In the genomic region with DNA sequence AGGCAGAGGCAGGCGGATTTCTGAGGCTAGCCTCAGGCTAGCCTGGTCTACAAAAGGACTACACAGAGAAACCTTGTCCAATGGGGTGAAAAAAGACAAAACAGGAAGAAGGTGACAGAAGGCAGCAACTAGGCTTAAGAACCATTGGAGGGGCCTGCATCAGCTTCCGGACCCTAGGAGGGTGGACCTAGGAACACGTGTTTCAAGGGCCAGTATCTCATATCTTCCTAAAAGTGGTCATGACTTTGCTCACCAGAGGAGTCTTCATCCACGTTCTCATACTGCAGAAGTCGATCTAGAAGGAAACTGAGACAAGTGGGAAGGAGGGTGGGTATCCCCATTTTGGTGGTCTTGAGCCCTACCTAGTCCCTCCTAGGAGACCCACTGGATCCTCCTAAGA, we compare ENCODE assay signal across 8 mouse cellular contexts. TPM values are rescaled to one million over a fixed set of nuclear protein-coding genes. Genes with fewer than 3 reads are reported as not detected.
DNase-seq lines count a peak whose midpoint lies in the region; ATAC-seq lines count a peak whose summit lies in the region.

No protein-coding gene starts in this region.

- ATAC-seq in neural tube, embryonic 11.5 days (ENCODE audit: insufficient read depth, low FRiP score, low TSS enrichment), result no peak
- no peak for ATAC-seq in forebrain, embryonic 11.5 days (replicated peaks; ENCODE audit: low FRiP score)
- ATAC-seq in limb, embryonic 13.5 days (ENCODE audit: low FRiP score, low read depth), result no peak
- ATAC-seq in stomach, embryonic 14.5 days (ENCODE audit: insufficient number of reproducible peaks, insufficient read depth, low FRiP score, low read depth), result no peak

- no peaks in the 10 kb centered on the region for H3K27me3 ChIP-seq in neural tube, embryonic 11.5 days (ENCODE audit: control insufficient read depth, insufficient read depth, low read length)
- no peaks in the 10 kb centered on the region for H3K27me3 ChIP-seq in forebrain, embryonic 11.5 days (ENCODE audit: control insufficient read depth, insufficient read depth, low read length)
- no peaks in the 10 kb centered on the region for H3K27me3 ChIP-seq in limb, embryonic 13.5 days
- no peaks in the 10 kb centered on the region for H3K27me3 ChIP-seq in stomach, embryonic 14.5 days (ENCODE audit: control insufficient read depth, insufficient read depth, low read length)

- peaks cover 8% of the 10 kb centered on the region for H3K36me3 ChIP-seq in neural tube, embryonic 11.5 days (ENCODE audit: control insufficient read depth, insufficient read depth, low read length)
- peaks cover 12% of the 10 kb centered on the region; the same call in 1 of the 2 replicates for H3K36me3 ChIP-seq in forebrain, embryonic 11.5 days (ENCODE audit: control insufficient read depth, insufficient read depth, low read length)
- peaks cover 62% of the 10 kb centered on the region for H3K36me3 ChIP-seq in limb, embryonic 13.5 days
- peaks cover 34% of the 10 kb centered on the region for H3K36me3 ChIP-seq in stomach, embryonic 14.5 days (ENCODE audit: control insufficient read depth, insufficient read depth, low read length)

- peak overlapping the region; percentile 70 for H3K9ac ChIP-seq in neural tube, embryonic 11.5 days (ENCODE audit: low read length)
- peak overlapping the region; percentile 87 for H3K9ac ChIP-seq in forebrain, embryonic 11.5 days (ENCODE audit: low read length)
- H3K9ac ChIP-seq in limb, embryonic 13.5 days, result peak overlapping the region; percentile 82
- peak overlapping the region; percentile 71 for H3K9ac ChIP-seq in stomach, embryonic 14.5 days (replicated peaks; ENCODE audit: low read depth, low read length)

- no peaks in the 10 kb centered on the region for H3K9me3 ChIP-seq in neural tube, embryonic 11.5 days (ENCODE audit: control insufficient read depth, low read length)
- no peaks in the 10 kb centered on the region for H3K9me3 ChIP-seq in forebrain, embryonic 11.5 days (ENCODE audit: control insufficient read depth, low read length)
- no peaks in the 10 kb centered on the region for H3K9me3 ChIP-seq in limb, embryonic 13.5 days
- no peaks in the 10 kb centered on the region for H3K9me3 ChIP-seq in stomach, embryonic 14.5 days (ENCODE audit: control insufficient read depth, low read depth, low read length)

- peaks cover 22% of the 10 kb centered on the region for H3K4me1 ChIP-seq in neural tube, embryonic 11.5 days (ENCODE audit: control insufficient read depth, insufficient read depth, low read length)
- H3K4me1 ChIP-seq in forebrain, embryonic 11.5 days (replicated peaks; ENCODE audit: control insufficient read depth, insufficient read depth, low read length), result peaks cover 20% of the 10 kb centered on the region
- H3K4me1 ChIP-seq in limb, embryonic 13.5 days, result peaks cover 29% of the 10 kb centered on the region
- peaks cover 18% of the 10 kb centered on the region for H3K4me1 ChIP-seq in stomach, embryonic 14.5 days (ENCODE audit: control insufficient read depth, insufficient read depth, low read length)

- peak overlapping the region; percentile 85 for H3K4me2 ChIP-seq in neural tube, embryonic 11.5 days (ENCODE audit: low read depth)
- peak overlapping the region; percentile 72 for H3K4me2 ChIP-seq in forebrain, embryonic 11.5 days (ENCODE audit: low read depth, low read length, severe bottlenecking)
- H3K4me2 ChIP-seq in limb, embryonic 13.5 days (replicated peaks), result peak overlapping the region; percentile 88
- peak overlapping the region; percentile 90 for H3K4me2 ChIP-seq in stomach, embryonic 14.5 days (replicated peaks; ENCODE audit: low read depth, low read length)

- WGBS in neural tube, embryonic 11.5 days, result 68% methylated on average over 5 of the region's 5 CpGs
- 76% methylated on average over 5 of the region's 5 CpGs for WGBS in forebrain, embryonic 11.5 days
- WGBS in limb, embryonic 13.5 days, result 71% methylated on average over 5 of the region's 5 CpGs
- WGBS in stomach, embryonic 14.5 days, result 65% methylated on average over 5 of the region's 5 CpGs

- DNase-seq in neural tube, embryonic 11.5 days (ENCODE audit: low spot score), result no peak
- no peak for DNase-seq in neural tube, embryonic 10.5 days (ENCODE audit: extremely low spot score, low spot score)
- DNase-seq in forebrain, embryonic 11.5 days (ENCODE audit: low spot score), result no peak
- no peak for DNase-seq in retina, postnatal 1 day
- no peak for DNase-seq in right cerebral cortex, postnatal 4 days
- DNase-seq in kidney, adult 18-20 months, result no peak

- peak overlapping the region; percentile 60 for H3K4me3 ChIP-seq in neural tube, embryonic 11.5 days (ENCODE audit: low read depth, low read length)
- peak overlapping the region; percentile 64 for H3K4me3 ChIP-seq in forebrain, embryonic 11.5 days (ENCODE audit: low read depth, low read length)
- H3K4me3 ChIP-seq in limb, embryonic 13.5 days, result peak overlapping the region; percentile 75
- peak overlapping the region; percentile 56 for H3K4me3 ChIP-seq in stomach, embryonic 14.5 days (ENCODE audit: low read depth, low read length)

- H3K27ac ChIP-seq in neural tube, embryonic 11.5 days (ENCODE audit: low read depth, low read length), result no peak overlapping the region
- no peak overlapping the region for H3K27ac ChIP-seq in forebrain, embryonic 11.5 days (ENCODE audit: low read depth, low read length)
- H3K27ac ChIP-seq in limb, embryonic 13.5 days, result no peak overlapping the region
- H3K27ac ChIP-seq in stomach, embryonic 14.5 days (ENCODE audit: low read length), result no peak overlapping the region; the same call in 1 of the 2 replicates

RNA-seq across cellular contexts. Expression of a gene that starts 0.8 kb away (rescaled TPM):
- polyA plus RNA-seq in neural tube, embryonic 11.5 days (2014; fragmentation: Nextera tagmentation; extraction: Ambion mirVana), result 21.0 and 23.4 TPM in 2 replicates
- polyA plus RNA-seq in forebrain, embryonic 11.5 days (2014; fragmentation: Nextera tagmentation; extraction: Ambion mirVana), result 29.9 and 38.8 TPM in 2 replicates
- polyA plus RNA-seq in limb, embryonic 13.5 days (2015; fragmentation: Nextera tagmentation; extraction: Ambion mirVana), result 39.8 and 48.3 TPM in 2 replicates
- 20.2 and 21.2 TPM in 2 replicates for polyA plus RNA-seq in stomach, embryonic 14.5 days (2014; fragmentation: Nextera tagmentation; extraction: Ambion mirVana)

RNA-seq across cellular contexts. Expression of a gene that starts 1.2 kb away (rescaled TPM):
- polyA plus RNA-seq in neural tube, embryonic 11.5 days (2014; fragmentation: Nextera tagmentation; extraction: Ambion mirVana), result 91.8 and 96.3 TPM in 2 replicates
- 117 and 118 TPM in 2 replicates for polyA plus RNA-seq in forebrain, embryonic 11.5 days (2014; fragmentation: Nextera tagmentation; extraction: Ambion mirVana)
- 96.8 and 108 TPM in 2 replicates for polyA plus RNA-seq in limb, embryonic 13.5 days (2015; fragmentation: Nextera tagmentation; extraction: Ambion mirVana)
- polyA plus RNA-seq in stomach, embryonic 14.5 days (2014; fragmentation: Nextera tagmentation; extraction: Ambion mirVana), result 78.2 and 80.3 TPM in 2 replicates

RNA-seq across cellular contexts. Expression of a gene that starts 13.8 kb away (rescaled TPM):
- polyA plus RNA-seq in neural tube, embryonic 11.5 days (2014; fragmentation: Nextera tagmentation; extraction: Ambion mirVana), result 4.4 and 5.6 TPM in 2 replicates
- 9.3 and 11.2 TPM in 2 replicates for polyA plus RNA-seq in forebrain, embryonic 11.5 days (2014; fragmentation: Nextera tagmentation; extraction: Ambion mirVana)
- polyA plus RNA-seq in limb, embryonic 13.5 days (2015; fragmentation: Nextera tagmentation; extraction: Ambion mirVana), result 1.5 and 1.9 TPM in 2 replicates
- polyA plus RNA-seq in stomach, embryonic 14.5 days (2014; fragmentation: Nextera tagmentation; extraction: Ambion mirVana), result 0.75 and 2.0 TPM in 2 replicates

RNA-seq across cellular contexts. Expression of a gene that starts 23.5 kb away (rescaled TPM):
- polyA plus RNA-seq in neural tube, embryonic 11.5 days (2014; fragmentation: Nextera tagmentation; extraction: Ambion mirVana), result 33.2 and 34.0 TPM in 2 replicates
- 43.4 and 44.8 TPM in 2 replicates for polyA plus RNA-seq in forebrain, embryonic 11.5 days (2014; fragmentation: Nextera tagmentation; extraction: Ambion mirVana)
- polyA plus RNA-seq in limb, embryonic 13.5 days (2015; fragmentation: Nextera tagmentation; extraction: Ambion mirVana), result 54.4 and 57.2 TPM in 2 replicates
- 28.0 and 30.2 TPM in 2 replicates for polyA plus RNA-seq in stomach, embryonic 14.5 days (2014; fragmentation: Nextera tagmentation; extraction: Ambion mirVana)

RNA-seq across cellular contexts. Expression of a gene that starts 29.5 kb away (rescaled TPM):
- polyA plus RNA-seq in neural tube, embryonic 11.5 days (2014; fragmentation: Nextera tagmentation; extraction: Ambion mirVana), result not detected in 2 replicates
- not detected in 2 replicates for polyA plus RNA-seq in forebrain, embryonic 11.5 days (2014; fragmentation: Nextera tagmentation; extraction: Ambion mirVana)
- not detected in 2 replicates for polyA plus RNA-seq in limb, embryonic 13.5 days (2015; fragmentation: Nextera tagmentation; extraction: Ambion mirVana)
- polyA plus RNA-seq in stomach, embryonic 14.5 days (2014; fragmentation: Nextera tagmentation; extraction: Ambion mirVana), result not detected in 2 replicates
